Mouse (Mus musculus) heart, adult 11 months (tissue): ENCODE data around the gene Adra1b.

Source experiments
- DNase-seq: peaks from one replicate; pipeline ENCODE4 v3.0.0; 2022

Gene Adra1b

GRCm38 (mm10) chr11:43892546-43892945, 8.5 kb downstream of the Adra1b start:
- peak; percentile 39 for DNase-seq

- no peak for DNase-seq
These were observed 9.6 kb downstream of the Adra1b start for GRCm38 (mm10) chr11:43891457-43891856.

DNA sequence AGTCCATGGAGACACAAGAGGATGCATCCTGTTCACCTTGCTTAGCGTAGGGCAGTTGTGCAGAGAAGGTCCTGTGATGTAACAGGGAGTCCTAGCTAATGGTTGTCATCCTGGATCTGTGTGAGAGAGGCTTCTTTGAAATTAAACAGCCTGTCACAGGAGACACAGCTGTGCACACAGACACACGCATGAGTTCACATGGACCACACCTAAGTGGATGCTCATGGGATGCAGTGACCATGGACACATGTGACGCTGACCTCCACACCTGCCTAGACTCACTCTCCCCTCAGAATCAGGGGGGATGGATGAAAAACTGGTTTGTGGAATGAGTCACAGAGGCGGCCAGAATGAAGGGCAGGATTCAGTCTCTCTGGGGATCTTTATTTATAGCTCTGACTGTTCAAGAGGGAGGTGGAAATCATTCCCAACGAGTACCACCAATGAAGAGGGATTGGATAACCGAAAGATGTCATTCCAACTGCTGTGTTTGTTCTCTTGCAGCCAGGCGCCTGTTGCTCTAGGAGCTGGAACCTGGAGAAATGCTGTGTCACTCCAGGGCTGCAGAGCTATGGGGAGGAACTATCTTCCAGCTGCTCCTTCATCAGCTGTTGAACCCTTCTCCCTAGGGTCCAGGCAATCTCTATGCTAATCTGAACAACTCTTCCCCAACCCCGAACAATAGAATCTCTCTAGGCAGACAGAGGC, 11.6 kb downstream of the Adra1b start:
- peak; percentile 83 for DNase-seq

DNA sequence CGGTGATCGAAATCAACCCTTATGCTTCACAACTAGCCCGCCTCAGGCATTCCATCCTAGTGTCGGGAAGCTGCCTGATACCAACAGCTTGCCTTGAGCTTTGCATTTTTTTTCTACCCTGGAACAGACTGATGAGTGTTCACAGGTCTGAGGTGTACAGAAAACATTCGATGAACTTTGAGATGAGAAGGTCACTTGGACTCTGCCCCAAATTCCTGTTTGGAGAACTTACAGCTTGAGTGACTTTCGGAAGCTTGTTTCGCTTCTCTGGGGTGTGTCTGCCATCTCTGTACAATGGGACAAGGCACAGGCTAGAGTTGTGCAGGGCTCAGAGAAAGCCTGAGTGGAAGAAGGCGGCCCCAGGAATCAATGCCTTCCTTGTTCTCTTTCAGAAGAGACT, 12.3 kb downstream of the Adra1b start:
- DNase-seq, result peak; percentile 45

DNA sequence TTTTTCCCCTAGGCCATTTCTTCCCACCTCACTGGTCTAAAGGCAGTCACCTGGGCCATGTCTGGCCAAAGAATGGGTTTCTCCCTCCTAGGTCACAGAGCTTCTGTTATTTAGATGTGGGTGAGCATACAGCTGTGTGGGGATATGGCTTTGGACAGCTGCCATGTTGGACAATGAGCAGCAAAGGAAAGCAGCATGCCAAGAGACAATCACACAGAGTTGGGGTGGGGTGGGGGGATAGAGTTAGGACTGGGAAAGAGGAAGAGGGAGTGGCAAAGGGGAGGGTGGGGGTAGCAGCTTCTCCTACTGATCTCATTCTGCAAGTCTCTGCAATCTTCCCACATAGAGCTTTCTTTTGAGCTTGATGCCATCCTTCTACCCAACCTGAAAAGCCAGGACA, 13.4 kb downstream of the Adra1b start:
- DNase-seq, result peak; percentile 79

DNA sequence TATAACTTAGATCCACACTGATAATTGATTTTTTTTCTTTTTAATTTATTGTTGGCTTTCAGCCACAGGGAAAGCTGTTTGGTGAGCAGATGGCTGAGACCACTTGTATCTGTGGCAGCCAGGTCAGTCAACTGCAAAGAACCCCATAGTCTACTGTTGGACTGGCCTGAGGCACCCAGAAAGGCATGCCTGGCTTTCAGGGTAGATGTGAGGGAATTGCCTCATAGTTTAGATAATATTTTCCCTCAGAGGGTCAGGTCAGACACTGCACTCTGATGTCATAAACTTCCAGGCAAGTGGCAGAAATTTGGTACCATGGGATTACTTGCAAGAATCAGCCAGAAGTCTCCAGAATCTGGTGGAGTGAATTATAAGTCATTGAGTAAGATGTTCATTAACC, 16.5 kb downstream of the Adra1b start:
- DNase-seq, result peak; percentile 83

DNA sequence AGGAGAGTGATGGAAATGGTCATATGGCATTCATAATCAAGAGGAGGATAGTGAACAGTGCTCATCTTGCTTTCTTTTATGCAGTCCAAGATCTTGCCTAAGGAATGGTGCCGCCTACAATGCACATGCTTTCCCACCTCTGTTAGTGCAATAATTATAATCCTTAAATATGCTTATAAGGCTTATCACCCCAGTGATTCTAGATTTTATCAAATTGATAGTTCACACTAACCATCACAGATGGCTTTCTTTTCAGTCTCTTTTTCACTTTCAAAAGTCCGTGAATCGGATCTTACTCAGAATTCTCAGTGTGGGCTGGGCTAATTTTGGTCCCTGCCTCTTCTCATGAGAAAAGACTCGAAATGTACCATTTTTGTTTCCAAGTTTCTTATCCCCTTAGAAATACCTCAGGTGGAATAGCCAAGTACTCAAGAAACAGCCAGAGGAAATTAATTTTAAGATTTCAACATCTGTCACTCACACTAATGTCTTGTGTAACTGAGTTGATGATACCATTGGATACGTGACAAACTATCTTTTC, 17.3 kb downstream of the Adra1b start:
- DNase-seq, result no peak

GRCm38 (mm10) chr11:43877211-43877610, 23.8 kb downstream of the Adra1b start:
- no peak for DNase-seq

DNA sequence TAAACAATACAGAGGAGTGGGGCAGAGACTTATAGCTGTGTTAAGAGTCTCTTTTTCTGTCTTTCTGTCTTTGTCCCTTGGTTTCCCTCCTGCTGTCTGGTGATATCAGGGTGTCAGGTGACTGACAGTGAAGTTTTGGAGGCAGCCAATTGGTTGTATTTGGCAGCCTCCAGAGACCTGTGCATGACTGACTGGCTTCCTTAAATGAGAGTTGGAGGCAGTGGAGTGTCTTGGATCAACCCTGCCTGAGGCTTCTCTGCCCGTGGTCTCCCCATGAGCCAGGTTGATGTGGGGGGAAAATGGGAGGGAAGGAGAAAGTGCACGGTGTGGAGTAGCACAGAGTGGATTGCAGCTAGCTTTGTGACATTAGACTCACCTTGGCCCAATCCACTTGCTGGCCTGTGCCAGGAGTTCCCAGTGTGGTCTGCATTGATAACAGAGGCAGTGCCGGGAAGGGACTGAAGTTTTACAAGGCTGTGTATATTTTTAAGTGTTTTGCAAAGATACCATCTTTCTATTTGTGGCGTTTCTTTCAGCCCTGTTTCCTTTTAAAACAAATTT, 33.2 kb downstream of the Adra1b start:
- peak; percentile 92 for DNase-seq

- DNase-seq, result peak; percentile 94
These were observed 35.5 kb downstream of the Adra1b start for GRCm38 (mm10) chr11:43865298-43866165.

DNA sequence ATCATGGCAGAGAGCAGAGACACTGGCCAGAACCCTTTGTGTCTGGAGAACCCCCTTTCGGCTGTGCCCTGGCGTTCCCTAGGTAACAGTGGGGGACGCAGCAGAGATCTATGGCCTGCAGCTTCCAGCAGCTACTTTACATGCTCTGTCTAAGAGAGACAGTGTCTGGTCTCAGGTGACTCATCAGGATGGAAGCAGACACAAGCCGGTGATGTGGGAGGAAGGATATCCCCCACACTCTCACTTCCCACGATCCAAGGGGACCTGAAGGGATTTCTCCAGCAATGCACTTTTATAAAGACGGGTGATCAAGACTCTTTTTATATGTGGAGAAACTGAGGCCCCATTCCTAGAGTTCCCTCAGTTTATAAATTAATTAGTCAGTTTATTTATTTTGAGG, 48.0 kb downstream of the Adra1b start:
- DNase-seq, result peak; percentile 80

GRCm38 (mm10) chr11:43848056-43848455, 53.0 kb downstream of the Adra1b start:
- DNase-seq, result peak; percentile 87

- DNase-seq, result peak; percentile 56
These were observed 59.4 kb downstream of the Adra1b start for GRCm38 (mm10) chr11:43841596-43841995.

GRCm38 (mm10) chr11:43840491-43840890, 60.5 kb downstream of the Adra1b start:
- DNase-seq, result peak; percentile 59

DNA sequence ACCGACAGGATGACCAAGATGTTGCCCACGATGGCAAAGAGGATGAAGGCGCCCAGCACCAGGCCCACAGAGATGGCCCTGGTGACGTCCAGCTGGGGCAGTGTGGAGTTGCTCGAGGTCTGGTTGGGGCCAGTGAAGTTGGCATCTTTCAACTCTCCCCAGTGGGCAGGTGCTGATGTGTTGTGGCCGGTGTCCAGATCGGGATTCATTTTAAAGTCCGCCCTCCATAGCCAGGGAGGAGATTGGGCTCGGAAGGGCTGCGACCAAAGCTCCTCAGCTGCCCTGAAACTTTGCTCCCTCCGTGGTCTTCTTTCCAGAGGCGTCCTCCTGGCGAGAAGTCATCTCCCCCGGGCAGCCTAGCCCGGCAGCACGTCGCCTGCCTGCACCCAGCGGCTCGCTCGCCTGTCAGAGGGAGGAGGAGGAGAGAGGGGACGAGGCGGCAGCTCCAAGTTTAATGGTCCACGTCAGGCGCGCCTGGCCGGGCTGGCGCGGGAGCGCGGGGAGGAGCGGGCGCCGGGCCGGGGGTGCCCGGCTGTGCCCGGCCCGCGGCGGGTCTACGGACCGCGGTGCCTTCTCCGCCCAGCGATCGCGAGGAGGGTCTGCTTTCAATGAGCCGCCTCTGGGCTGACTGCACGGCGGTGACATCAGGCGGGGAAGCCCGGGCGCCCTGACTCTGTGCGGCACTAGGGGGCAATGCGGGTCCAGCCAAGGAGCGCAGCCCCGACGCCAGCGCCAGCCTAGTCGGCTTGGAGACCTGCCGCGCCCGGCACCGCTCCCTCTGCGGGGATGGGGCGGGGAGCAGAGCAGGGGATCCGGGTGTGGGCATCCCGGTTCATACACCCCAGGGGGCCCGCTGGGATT, 64.9 kb downstream of the Adra1b start:
- peak; percentile 96 for DNase-seq

- DNase-seq, result peak; percentile 89
These were observed 65.6 kb downstream of the Adra1b start for GRCm38 (mm10) chr11:43835456-43835855.

- peak; percentile 64 for DNase-seq
These were observed 66.5 kb downstream of the Adra1b start for GRCm38 (mm10) chr11:43834531-43834930.

DNA sequence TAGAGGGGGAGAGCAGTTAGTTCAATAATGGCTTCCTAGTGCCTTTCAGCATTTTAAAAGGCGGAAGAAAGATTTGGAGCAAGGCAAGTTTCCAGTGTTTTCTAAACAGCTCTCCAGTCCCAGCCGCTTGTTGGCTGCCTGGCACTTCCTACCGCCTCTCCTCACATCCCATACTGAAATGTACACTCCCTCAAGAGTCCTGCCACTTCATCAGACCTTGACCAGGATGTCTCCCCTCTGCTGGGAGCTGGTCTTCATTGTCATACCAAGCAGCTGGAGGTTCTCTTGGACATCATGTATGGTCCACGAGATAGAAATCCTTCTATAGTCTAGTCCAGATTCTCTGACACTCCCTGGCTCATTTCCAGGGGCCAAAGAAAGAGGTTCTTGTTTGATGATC, 69.5 kb downstream of the Adra1b start:
- no peak for DNase-seq

DNA sequence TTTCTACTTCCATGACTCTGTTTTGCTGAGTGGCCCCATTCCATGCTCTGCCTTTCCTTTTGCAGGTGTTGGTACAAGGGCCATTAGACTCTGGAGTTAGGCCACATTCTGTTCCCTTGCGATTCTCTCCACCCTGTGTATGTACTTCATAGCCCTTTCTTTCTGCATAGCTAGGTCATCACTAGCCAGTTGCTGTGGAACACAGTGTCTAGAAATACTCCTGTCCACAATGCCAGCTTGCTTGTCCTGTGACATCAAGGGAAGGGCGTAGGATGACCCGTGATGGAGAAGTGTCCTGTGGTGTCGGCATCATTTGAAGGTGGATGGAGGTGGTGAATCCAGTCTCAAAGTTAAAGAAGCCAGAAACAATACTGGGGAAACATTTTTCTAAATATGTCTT, 74.2 kb downstream of the Adra1b start:
- peak; percentile 93 for DNase-seq

DNA sequence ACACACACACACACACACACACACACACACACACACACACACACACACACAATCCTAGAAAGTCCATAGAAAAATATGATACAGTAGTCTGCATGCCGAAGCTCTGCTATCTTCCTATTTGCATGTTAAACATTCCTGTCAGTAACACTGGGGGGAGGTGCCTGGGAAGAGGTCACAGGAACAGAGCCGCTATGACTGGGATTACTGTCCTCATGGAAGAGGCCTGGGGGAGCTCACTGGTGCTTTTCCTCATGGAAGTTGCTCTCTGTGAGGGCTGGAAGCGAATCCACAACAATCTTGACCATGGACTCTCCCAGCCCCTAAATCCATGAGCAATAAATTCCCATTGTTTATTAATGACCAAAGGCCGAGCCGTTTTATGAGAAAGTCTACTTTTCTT, 77.7 kb downstream of the Adra1b start:
- DNase-seq, result no peak

- peak; percentile 97 for DNase-seq
These were observed 80.2 kb downstream of the Adra1b start for GRCm38 (mm10) chr11:43820552-43821460.
